In the genomic region with DNA sequence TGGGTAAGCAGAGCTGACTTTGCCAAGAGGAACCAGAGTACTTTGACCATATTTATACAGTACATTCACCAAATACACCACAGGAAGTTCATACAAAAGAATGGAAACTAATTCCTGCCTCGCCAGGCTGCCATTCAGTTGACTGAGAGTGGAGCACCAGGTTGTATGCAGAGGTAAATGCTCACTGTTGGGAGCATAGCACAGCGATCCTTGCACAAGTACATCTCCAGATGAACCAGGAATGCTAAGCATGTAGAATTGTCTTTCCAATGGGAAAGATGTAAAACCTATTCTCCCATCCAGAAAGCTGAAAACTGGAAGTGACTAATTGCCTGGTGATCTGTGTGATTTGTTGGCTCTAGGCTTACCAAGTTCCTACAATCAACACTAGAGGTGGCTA, we compare ENCODE assay signal across 28 mouse cellular contexts.
DNase-seq lines count a peak whose midpoint lies in the region; ATAC-seq and TF ChIP-seq lines count a peak whose summit lies in the region.
"Had no signal": no experiment of that assay in that cellular context is flagged by ENCODE, and none has a peak within 500 bp of the region (broad histone marks: within the 10 kb centered on the region; RNA-seq: fewer than 3 reads in every experiment).

No protein-coding gene starts in this region.

- peaks cover 6% of the 10 kb centered on the region; the same call in 1 of the 2 replicates for H3K36me3 ChIP-seq in forebrain, postnatal 0 days (ENCODE audit: insufficient read depth)
- H3K36me3 ChIP-seq in forebrain, embryonic 11.5 days (ENCODE audit: control insufficient read depth, insufficient read depth, low read length) = no peaks in the 10 kb centered on the region; the same call in 1 of the 2 replicates
- H3K36me3 ChIP-seq: heart, embryonic 10.5 days had no signal

- WGBS in forebrain, postnatal 0 days = 78% methylated on average over 2 of the region's 2 CpGs
- WGBS in forebrain, embryonic 11.5 days = 84% methylated on average over 2 of the region's 2 CpGs

- no peak for ATAC-seq in forebrain, postnatal 0 days
- no peak for ATAC-seq in forebrain, embryonic 11.5 days (replicated peaks; ENCODE audit: low FRiP score)
- ATAC-seq: forebrain, embryonic 15.5 days; hindbrain, embryonic 16.5 days; inflammation-experienced regulatory T-cells, adult 6 months had no signal

- TF ChIP-seq CTCF in forebrain, postnatal 0 days (IDR thresholded peaks at IDR 0.05; ENCODE audit: low read depth) = peak; percentile 13; the same call in 1 of the 2 replicates
- peak; percentile 28 for TF ChIP-seq CTCF in layer of hippocampus, adult 2 months (conservative IDR thresholded peaks at IDR 0.05)

- no peak overlapping the region for H3K4me3 ChIP-seq in forebrain, postnatal 0 days (ENCODE audit: low read depth, low read length)
- H3K4me3 ChIP-seq in forebrain, embryonic 11.5 days (ENCODE audit: low read depth, low read length) = no peak overlapping the region
- H3K4me3 ChIP-seq in layer of hippocampus, adult 2 months = no peak overlapping the region
- H3K4me3 ChIP-seq: embryonic facial prominence, embryonic 12.5 days; embryonic facial prominence, embryonic 15.5 days; forebrain, embryonic 12.5 days; forebrain, embryonic 15.5 days; heart, adult 2 months; heart, embryonic 10.5 days; heart, embryonic 13.5 days; hindbrain, embryonic 12.5 days had no signal

- H3K4me1 ChIP-seq in forebrain, postnatal 0 days (ENCODE audit: insufficient read depth) = peaks cover 12% of the 10 kb centered on the region
- peaks cover 10% of the 10 kb centered on the region; the same call in 1 of the 2 replicates for H3K4me1 ChIP-seq in forebrain, embryonic 11.5 days (replicated peaks; ENCODE audit: control insufficient read depth, insufficient read depth, low read length)

- DNase-seq in forebrain, postnatal 0 days = no peak
- DNase-seq in forebrain, embryonic 11.5 days (ENCODE audit: low spot score) = no peak
- DNase-seq in layer of hippocampus, adult 2 months (ENCODE audit: low spot score in 2 of 2) = no peak
- no peak for DNase-seq in layer of hippocampus, adult 18-20 months (ENCODE audit: low spot score in 2 of 2)
- DNase-seq in 416B (ENCODE audit: low read depth) (peak; percentile 33), R1 (ENCODE audit: low read depth, low spot score) (peak; percentile 66)
- DNase-seq in heart, postnatal 25 days (ENCODE audit: low spot score) = no peak
- no peak for DNase-seq in cerebellum, adult 9-10 months
- DNase-seq: adrenal gland, postnatal 10 days; adrenal gland, postnatal 36 days; B cell, adult 2 months; cerebellum, adult 18-20 months; cerebellum, adult 9-11 months; cerebellum, postnatal 25 days; gastrocnemius, postnatal 10 days; gastrocnemius, postnatal 36 days; heart, adult 2 months; heart, postnatal 14 days had no signal

- H3K9ac ChIP-seq in forebrain, postnatal 0 days = no peak overlapping the region
- H3K9ac ChIP-seq in forebrain, embryonic 11.5 days (ENCODE audit: low read length) = no peak overlapping the region
- H3K9ac ChIP-seq: embryonic facial prominence, embryonic 12.5 days; embryonic facial prominence, embryonic 15.5 days; forebrain, embryonic 12.5 days; forebrain, embryonic 15.5 days; heart, embryonic 13.5 days; hindbrain, embryonic 12.5 days had no signal

- intact Hi-C loops in heart, postnatal 25 days (cut with DNase I) = no loop called here

- no peaks in the 10 kb centered on the region for H3K27me3 ChIP-seq in forebrain, postnatal 0 days (ENCODE audit: insufficient read depth, low read length)
- no peaks in the 10 kb centered on the region for H3K27me3 ChIP-seq in forebrain, embryonic 11.5 days (ENCODE audit: control insufficient read depth, insufficient read depth, low read length)
- H3K27me3 ChIP-seq: CH12.LX; embryonic facial prominence, embryonic 12.5 days; embryonic facial prominence, embryonic 15.5 days; forebrain, embryonic 12.5 days; forebrain, embryonic 15.5 days; heart, embryonic 13.5 days; hindbrain, embryonic 12.5 days had no signal

- no peak overlapping the region for H3K4me2 ChIP-seq in forebrain, postnatal 0 days (ENCODE audit: low read depth)
- H3K4me2 ChIP-seq in forebrain, embryonic 11.5 days (ENCODE audit: low read depth, low read length, severe bottlenecking) = no peak overlapping the region
- H3K4me2 ChIP-seq: embryonic facial prominence, embryonic 12.5 days; embryonic facial prominence, embryonic 15.5 days; forebrain, embryonic 12.5 days; forebrain, embryonic 15.5 days; heart, embryonic 13.5 days; hindbrain, embryonic 12.5 days had no signal

- no peaks in the 10 kb centered on the region for H3K9me3 ChIP-seq in forebrain, postnatal 0 days (ENCODE audit: low read length)
- no peaks in the 10 kb centered on the region for H3K9me3 ChIP-seq in forebrain, embryonic 11.5 days (ENCODE audit: control insufficient read depth, low read length)
- H3K9me3 ChIP-seq: embryonic facial prominence, embryonic 12.5 days; embryonic facial prominence, embryonic 15.5 days; forebrain, embryonic 12.5 days; forebrain, embryonic 15.5 days; heart, embryonic 10.5 days; heart, embryonic 13.5 days; hindbrain, embryonic 12.5 days had no signal

- no peak overlapping the region for H3K27ac ChIP-seq in forebrain, postnatal 0 days (ENCODE audit: low read depth, low read length)
- H3K27ac ChIP-seq in forebrain, embryonic 11.5 days (ENCODE audit: low read depth, low read length) = no peak overlapping the region
- no peak overlapping the region for H3K27ac ChIP-seq in layer of hippocampus, adult 2 months
- H3K27ac ChIP-seq: embryonic facial prominence, embryonic 12.5 days; embryonic facial prominence, embryonic 15.5 days; forebrain, embryonic 12.5 days; forebrain, embryonic 15.5 days; heart, adult 2 months; heart, embryonic 10.5 days; heart, embryonic 13.5 days; hindbrain, embryonic 12.5 days had no signal

Comparison
In these comparisons a context has a peak if more than half of its experiments do, and no peak if none do; other contexts are left out.
1. DNase-seq: peak in 416B (single experiment) and R1 (single experiment); none in forebrain, postnatal 0 days (single experiment), forebrain, embryonic 11.5 days (single experiment), layer of hippocampus, adult 2 months (0 of 2), layer of hippocampus, adult 18-20 months (0 of 2), heart, postnatal 25 days (single experiment) and cerebellum, adult 9-10 months (single experiment).